Mouse (Mus musculus) frontal cortex, postnatal 36 days (tissue): ENCODE measurements around the gene Prpf4.
A peak's percentile ranks its signal among the peaks of the same experiment; 100 is the strongest.

ENCODE experiments used
- DNase-seq, 2 experiments: peaks; one replicate each; pipeline ENCODE4 v3.0.0; 2022; ENCODE audit warnings: low spot score in 2 of 2

The Prpf4 gene

GRCm38 (mm10) chr4:62408601-62409282, at the start of gene Prpf4, which contains the start of gene Cdc26:
TSS of gene Prpf4 (plus strand) at chr4:62408797.
TSS of gene Cdc26 (minus strand) at chr4:62408642.
- peak; percentile 98 to 99 for DNase-seq

- DNase-seq, result no peak
These were observed 49.3 kb upstream of the Prpf4 start for GRCm38 (mm10) chr4:62359256-62359775.

- peak; percentile 98 for DNase-seq
These were observed 48.4 kb upstream of the Prpf4 start, which contains the start of the genes Fkbp15 and Slc31a1 for GRCm38 (mm10) chr4:62360088-62360804. TSS of gene Fkbp15 (minus strand) at chr4:62360548. TSS of gene Slc31a1 (plus strand) at chr4:62360727.

- DNase-seq, result no peak
These were observed 47.7 kb upstream of the Prpf4 start for GRCm38 (mm10) chr4:62360805-62361455.

- DNase-seq, result no peak
These were observed 47.0 kb upstream of the Prpf4 start for GRCm38 (mm10) chr4:62361571-62361970.

- no peak for DNase-seq
These were observed 46.6 kb upstream of the Prpf4 start for GRCm38 (mm10) chr4:62361997-62362396.

- no peak for DNase-seq
These were observed 46.2 kb upstream of the Prpf4 start for GRCm38 (mm10) chr4:62362437-62362836.

GRCm38 (mm10) chr4:62364299-62364698, 44.3 kb upstream of the Prpf4 start:
- no peak for DNase-seq

GRCm38 (mm10) chr4:62366291-62366690, 42.3 kb upstream of the Prpf4 start:
- no peak for DNase-seq

- no peak for DNase-seq
These were observed 41.0 kb upstream of the Prpf4 start for GRCm38 (mm10) chr4:62367586-62367985.

GRCm38 (mm10) chr4:62369091-62369490, 39.5 kb upstream of the Prpf4 start:
- DNase-seq, result no peak

GRCm38 (mm10) chr4:62372410-62372809, 36.2 kb upstream of the Prpf4 start:
- no peak for DNase-seq

- DNase-seq, result no peak
These were observed 35.6 kb upstream of the Prpf4 start for GRCm38 (mm10) chr4:62372818-62373520.

- no peak for DNase-seq
These were observed 34.9 kb upstream of the Prpf4 start for GRCm38 (mm10) chr4:62373668-62374067.

GRCm38 (mm10) chr4:62374342-62374741, 34.3 kb upstream of the Prpf4 start:
- DNase-seq, result no peak

- no peak for DNase-seq
These were observed 32.5 kb upstream of the Prpf4 start for GRCm38 (mm10) chr4:62376123-62376522.

GRCm38 (mm10) chr4:62379724-62380381, 28.7 kb upstream of the Prpf4 start:
- DNase-seq, result no peak

- no peak for DNase-seq
These were observed 25.4 kb upstream of the Prpf4 start for GRCm38 (mm10) chr4:62383207-62383606.

- no peak for DNase-seq
These were observed 24.8 kb upstream of the Prpf4 start for GRCm38 (mm10) chr4:62383752-62384151.

GRCm38 (mm10) chr4:62384159-62384558, 24.4 kb upstream of the Prpf4 start:
- DNase-seq, result no peak

GRCm38 (mm10) chr4:62385439-62385838, 23.2 kb upstream of the Prpf4 start:
- DNase-seq, result peak in 1 of 2 experiments; percentile 30
